Mouse (Mus musculus): Measurements from ENCODE around the gene Cfap43. TPM values are rescaled to one million over a fixed set of nuclear protein-coding genes. Genes with fewer than 3 reads are reported as not detected.

Gene Cfap43
- polyA plus RNA-seq, 1 experiment: not detected

DNA sequence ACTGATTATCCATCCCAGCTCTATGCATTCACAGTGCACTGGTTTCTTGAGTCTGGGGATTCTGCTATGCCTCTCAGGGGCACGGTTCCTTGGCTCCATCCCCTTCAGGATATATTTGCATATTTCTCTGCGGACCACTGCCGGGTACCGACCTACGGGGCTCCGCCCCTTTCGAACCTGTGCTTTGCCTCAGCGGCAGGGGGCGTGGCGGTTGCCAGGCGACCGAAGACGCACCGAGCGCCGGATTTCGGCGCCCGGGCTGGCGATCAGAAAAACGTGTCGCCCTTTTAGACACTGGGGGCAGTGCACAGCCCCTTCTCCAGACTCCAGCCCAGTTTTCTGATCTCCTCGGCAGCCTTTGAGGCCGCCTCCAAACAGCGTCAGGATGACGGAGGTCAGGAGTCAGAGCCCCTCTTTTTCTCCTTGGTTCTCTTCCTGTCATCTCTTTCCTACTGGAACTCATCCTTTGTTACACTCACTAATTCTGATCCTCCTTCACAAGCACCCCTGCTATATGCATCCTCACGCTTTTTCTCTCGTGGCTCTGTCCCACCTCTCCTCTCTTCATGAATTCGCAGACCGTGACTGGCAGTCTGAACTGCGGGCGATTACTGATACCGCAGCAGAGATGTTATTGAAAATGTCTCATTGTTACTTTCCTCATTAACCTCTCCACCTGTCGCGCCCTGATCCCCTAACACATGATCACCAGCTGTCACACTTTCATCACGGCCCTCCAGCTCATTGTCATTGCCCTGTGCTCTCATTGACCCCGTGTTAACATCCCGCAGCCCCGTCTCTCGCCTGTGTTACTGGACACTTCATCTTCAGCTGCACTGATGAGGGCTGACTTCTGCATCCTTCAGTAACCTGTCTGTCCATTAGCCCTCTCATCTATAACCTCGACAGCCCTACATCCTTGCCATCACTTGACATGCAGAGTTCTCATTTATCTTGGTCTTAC lies 18.6 kb upstream of the Cfap43 start, which contains the start of gene Cfap58:
TSS of gene Cfap58 (plus strand) at position 233 of the 964 bp plus-strand sequence.
- peak within 1 kb of the TSS; percentile 40; the same call in 1 of the 2 replicates for H3K4me3 ChIP-seq (ENCODE audit: insufficient read depth, low read depth, low read length)
- no peak within 1 kb of the TSS for H3K27ac ChIP-seq (ENCODE audit: insufficient read depth, low read depth, low read length)
- TF ChIP-seq POLR2A (IDR thresholded peaks at IDR 0.05; ENCODE audit: low read depth, low read length): no peak
- TF ChIP-seq CTCF (conservative IDR thresholded peaks at IDR 0.05; ENCODE audit: insufficient read depth, insufficient read length, low read depth, low read length): no peak
- 8% methylated on average over 41 of the region's 41 CpGs for WGBS
- H3K27me3 ChIP-seq (replicated peaks; ENCODE audit: control insufficient read depth, insufficient read depth, low read length): no peaks in the 10 kb centered on the region
- H3K4me1 ChIP-seq (ENCODE audit: control insufficient read depth, insufficient read depth, low read length): no peaks in the 10 kb centered on the region
- no peaks in the 10 kb centered on the region for H3K36me3 ChIP-seq (ENCODE audit: control insufficient read depth, insufficient read depth, low read length)
- peak; percentile 44 for DNase-seq

DNA sequence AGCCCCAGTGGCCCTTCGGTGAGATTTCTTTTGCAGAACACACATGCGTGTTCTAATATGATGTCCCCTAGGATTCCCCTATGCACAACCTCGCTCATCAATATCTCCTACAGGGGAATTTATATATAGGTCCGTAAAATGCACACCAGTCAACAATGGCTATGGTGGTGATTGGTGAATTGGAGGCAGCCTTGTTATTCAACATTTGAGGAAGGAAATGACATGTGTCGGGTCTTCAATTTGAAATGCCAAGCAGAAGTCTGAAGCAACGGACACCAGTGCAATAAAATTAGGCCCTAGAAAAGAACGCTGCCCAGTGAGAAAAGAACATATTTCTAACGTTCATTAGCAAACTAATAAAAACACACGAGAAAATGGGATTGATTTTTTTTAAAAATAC lies 17.9 kb upstream of the Cfap43 start:
- Histone ChIP-seq H3K36me3 (ENCODE audit: control insufficient read depth, insufficient read depth, low read length) (no peaks in the 10 kb centered on the region), H3K27me3 (replicated peaks; ENCODE audit: control insufficient read depth, insufficient read depth, low read length) (no peaks in the 10 kb centered on the region), H3K4me3 (ENCODE audit: insufficient read depth, low read depth, low read length) (no peak overlapping the region), H3K27ac (ENCODE audit: insufficient read depth, low read depth, low read length) (no peak overlapping the region), H3K4me1 (ENCODE audit: control insufficient read depth, insufficient read depth, low read length) (no peaks in the 10 kb centered on the region)
- DNase-seq: no peak
- 72% methylated on average over 9 of the region's 9 CpGs for WGBS
- TF ChIP-seq CTCF (conservative IDR thresholded peaks at IDR 0.05; ENCODE audit: insufficient read depth, insufficient read length, low read depth, low read length) (no peak), POLR2A (IDR thresholded peaks at IDR 0.05; ENCODE audit: low read depth, low read length) (no peak)

DNA sequence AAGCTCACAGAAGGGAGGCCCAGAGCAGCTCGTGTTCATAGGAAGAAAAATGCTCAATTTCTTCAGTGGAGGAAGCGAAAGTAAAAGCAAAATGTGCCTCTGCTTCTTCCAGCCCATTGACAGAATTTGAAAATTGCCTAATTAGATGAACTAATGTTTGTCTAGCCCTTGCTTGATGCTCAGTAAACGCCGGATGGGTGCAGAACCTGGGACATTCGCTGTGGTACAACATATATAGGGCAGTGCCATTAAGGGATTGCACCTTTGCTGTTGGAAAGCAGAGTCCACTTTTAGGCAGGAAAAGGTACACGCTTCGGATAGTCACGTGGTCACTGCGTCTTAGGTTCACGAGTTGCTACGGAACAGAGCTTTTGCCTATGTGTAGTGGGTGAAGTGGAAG lies 17.4 kb upstream of the Cfap43 start:
- H3K27ac ChIP-seq (ENCODE audit: insufficient read depth, low read depth, low read length): no peak overlapping the region
- H3K4me1 ChIP-seq (ENCODE audit: control insufficient read depth, insufficient read depth, low read length): no peaks in the 10 kb centered on the region
- WGBS: 87% methylated on average over 11 of the region's 11 CpGs
- no peaks in the 10 kb centered on the region for H3K36me3 ChIP-seq (ENCODE audit: control insufficient read depth, insufficient read depth, low read length)
- TF ChIP-seq POLR2A (IDR thresholded peaks at IDR 0.05; ENCODE audit: low read depth, low read length) (no peak), CTCF (conservative IDR thresholded peaks at IDR 0.05; ENCODE audit: insufficient read depth, insufficient read length, low read depth, low read length) (no peak)
- no peak for DNase-seq
- no peak overlapping the region for H3K4me3 ChIP-seq (ENCODE audit: insufficient read depth, low read depth, low read length)
- H3K27me3 ChIP-seq (replicated peaks; ENCODE audit: control insufficient read depth, insufficient read depth, low read length): no peaks in the 10 kb centered on the region

DNA sequence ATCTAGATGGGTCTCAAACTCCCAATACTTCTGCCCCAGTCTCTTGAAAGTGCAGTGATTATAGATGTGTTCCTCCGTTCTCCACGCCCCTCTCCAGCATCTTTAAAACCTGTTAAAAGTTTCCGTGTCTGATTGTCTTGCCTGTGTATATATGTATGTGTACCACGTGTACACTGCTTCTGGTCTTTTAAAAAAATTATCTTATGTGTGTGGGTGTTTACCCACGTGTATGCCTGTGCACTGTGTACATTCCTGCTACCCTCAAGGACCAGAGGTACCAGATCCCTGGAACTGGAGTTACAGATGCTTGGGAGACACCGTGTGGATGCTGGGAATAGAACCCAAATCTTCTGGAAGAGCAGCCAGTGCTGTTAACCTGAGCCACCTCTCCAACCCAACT lies 16.4 kb upstream of the Cfap43 start:
- no peak for DNase-seq
- Histone ChIP-seq H3K4me3 (ENCODE audit: insufficient read depth, low read depth, low read length) (no peak overlapping the region), H3K27ac (ENCODE audit: insufficient read depth, low read depth, low read length) (no peak overlapping the region), H3K36me3 (ENCODE audit: control insufficient read depth, insufficient read depth, low read length) (no peaks in the 10 kb centered on the region), H3K27me3 (replicated peaks; ENCODE audit: control insufficient read depth, insufficient read depth, low read length) (no peaks in the 10 kb centered on the region), H3K4me1 (ENCODE audit: control insufficient read depth, insufficient read depth, low read length) (no peaks in the 10 kb centered on the region)
- WGBS: 83% methylated on average over 6 of the region's 6 CpGs
- TF ChIP-seq CTCF (conservative IDR thresholded peaks at IDR 0.05; ENCODE audit: insufficient read depth, insufficient read length, low read depth, low read length) (no peak), POLR2A (IDR thresholded peaks at IDR 0.05; ENCODE audit: low read depth, low read length) (no peak)

DNA sequence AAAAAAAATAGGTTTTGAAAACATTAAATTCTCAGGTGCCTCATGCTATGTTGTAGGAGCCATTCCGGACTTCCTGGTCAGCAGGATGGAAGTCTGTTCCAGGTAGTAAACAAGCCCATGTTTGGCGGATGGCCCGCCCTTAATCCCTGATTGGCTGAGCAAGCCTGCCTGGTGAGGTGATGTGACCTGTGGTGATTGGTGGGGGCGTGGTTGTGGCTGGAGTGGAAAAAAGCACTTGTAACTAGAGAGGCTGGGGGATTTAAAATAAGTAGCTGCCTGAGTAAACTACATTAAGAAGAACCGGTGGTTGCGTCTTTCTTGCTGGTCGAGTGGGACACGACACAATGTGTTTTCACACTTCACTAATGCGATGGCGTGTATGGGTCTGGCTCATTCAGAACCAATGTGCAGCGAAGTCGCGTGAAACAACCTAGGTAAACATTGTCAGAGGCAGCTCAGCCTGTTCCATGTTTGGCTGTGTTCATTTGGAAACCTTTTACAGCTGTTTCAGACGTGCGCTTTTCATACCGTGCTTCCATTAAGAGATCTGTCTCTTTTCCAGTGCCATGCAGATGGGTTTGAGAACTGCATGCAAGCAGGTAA lies 15.7 kb upstream of the Cfap43 start:
- Histone ChIP-seq H3K4me1 (ENCODE audit: control insufficient read depth, insufficient read depth, low read length) (no peaks in the 10 kb centered on the region), H3K4me3 (ENCODE audit: insufficient read depth, low read depth, low read length) (no peak overlapping the region; the same call in 1 of the 2 replicates), H3K36me3 (ENCODE audit: control insufficient read depth, insufficient read depth, low read length) (no peaks in the 10 kb centered on the region), H3K27me3 (replicated peaks; ENCODE audit: control insufficient read depth, insufficient read depth, low read length) (no peaks in the 10 kb centered on the region), H3K27ac (ENCODE audit: insufficient read depth, low read depth, low read length) (no peak overlapping the region; the same call in 1 of the 2 replicates)
- peak; percentile 33 for DNase-seq
- WGBS: 52% methylated on average over 16 of the region's 16 CpGs
- no peak for TF ChIP-seq CTCF (conservative IDR thresholded peaks at IDR 0.05; ENCODE audit: insufficient read depth, insufficient read length, low read depth, low read length)
- no peak for TF ChIP-seq POLR2A (IDR thresholded peaks at IDR 0.05; ENCODE audit: low read depth, low read length)

DNA sequence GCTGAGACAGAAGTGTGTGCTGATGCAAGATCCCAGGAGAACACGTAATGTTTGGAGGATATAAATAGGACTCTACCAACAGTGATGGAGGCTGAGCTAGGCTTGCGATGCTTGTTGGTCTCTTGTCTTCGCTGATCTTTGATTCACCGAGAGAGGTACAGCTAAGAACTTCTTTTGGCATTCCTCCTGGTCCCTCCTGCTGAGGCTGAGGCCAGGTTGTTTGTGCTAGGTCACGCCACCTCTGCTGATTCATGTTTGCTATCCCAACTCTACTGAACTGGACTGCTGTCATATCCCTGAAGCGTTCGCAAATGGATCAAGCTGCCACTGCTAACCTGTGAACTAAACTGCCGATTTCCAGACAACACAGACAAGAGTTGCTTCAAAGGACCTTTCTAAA lies 15.1 kb upstream of the Cfap43 start:
- Histone ChIP-seq H3K4me1 (ENCODE audit: control insufficient read depth, insufficient read depth, low read length) (no peaks in the 10 kb centered on the region), H3K36me3 (ENCODE audit: control insufficient read depth, insufficient read depth, low read length) (no peaks in the 10 kb centered on the region), H3K4me3 (ENCODE audit: insufficient read depth, low read depth, low read length) (no peak overlapping the region), H3K27ac (ENCODE audit: insufficient read depth, low read depth, low read length) (peak overlapping the region; percentile 53; the same call in 1 of the 2 replicates), H3K27me3 (replicated peaks; ENCODE audit: control insufficient read depth, insufficient read depth, low read length) (no peaks in the 10 kb centered on the region)
- DNase-seq: no peak
- 91% methylated on average over 8 of the region's 8 CpGs for WGBS
- TF ChIP-seq POLR2A (IDR thresholded peaks at IDR 0.05; ENCODE audit: low read depth, low read length) (no peak), CTCF (conservative IDR thresholded peaks at IDR 0.05; ENCODE audit: insufficient read depth, insufficient read length, low read depth, low read length) (no peak)

Data from kidney, adult 2 months (tissue).